19 mouse cellular contexts compared by ENCODE assay signal in genomic region chr1:184275877-184276276, GRCm38 (mm10).
DNase-seq lines count a peak whose midpoint lies in the region; ATAC-seq and TF ChIP-seq lines count a peak whose summit lies in the region.
"Had no signal": no experiment of that assay in that cellular context is flagged by ENCODE, and none has a peak within 500 bp of the region (broad histone marks: within the 10 kb centered on the region; RNA-seq: fewer than 3 reads in every experiment).

No protein-coding gene starts in this region.

- no peaks in the 10 kb centered on the region for H3K4me1 ChIP-seq in kidney, adult 2 months (ENCODE audit: control insufficient read depth, insufficient read depth, low read length)
- H3K4me1 ChIP-seq in lung, postnatal 0 days (ENCODE audit: insufficient read depth, low read depth, low read length): no peaks in the 10 kb centered on the region
- H3K4me1 ChIP-seq in intestine, postnatal 0 days (replicated peaks; ENCODE audit: control insufficient read depth, insufficient read depth, low read length): peaks cover 3% of the 10 kb centered on the region; the same call in 1 of the 2 replicates
- H3K4me1 ChIP-seq: neural tube, embryonic 12.5 days had no signal

- no peaks in the 10 kb centered on the region for H3K9me3 ChIP-seq in lung, postnatal 0 days (ENCODE audit: low read length)
- H3K9me3 ChIP-seq in intestine, postnatal 0 days (ENCODE audit: control insufficient read depth): no peaks in the 10 kb centered on the region
- H3K9me3 ChIP-seq: heart, embryonic 13.5 days; neural tube, embryonic 12.5 days had no signal

- peak; percentile 88 for ATAC-seq in lung, postnatal 0 days
- ATAC-seq in intestine, postnatal 0 days: peak; percentile 76
- ATAC-seq: forebrain, embryonic 14.5 days; hindbrain, postnatal 0 days had no signal

- H3K9ac ChIP-seq in lung, postnatal 0 days (replicated peaks; ENCODE audit: low read depth): no peak overlapping the region
- H3K9ac ChIP-seq in intestine, postnatal 0 days (ENCODE audit: low read depth, low read length): no peak overlapping the region
- H3K9ac ChIP-seq: heart, embryonic 13.5 days; liver, embryonic 14.5 days; neural tube, embryonic 12.5 days had no signal

- TF ChIP-seq CTCF in kidney, adult 2 months (conservative IDR thresholded peaks at IDR 0.05; ENCODE audit: insufficient read depth, insufficient read length, low read depth, low read length): no peak
- TF ChIP-seq CTCF in lung, postnatal 0 days (IDR thresholded peaks at IDR 0.05): no peak
- TF ChIP-seq CTCF in intestine, postnatal 0 days (IDR thresholded peaks at IDR 0.05; ENCODE audit: low read depth): no peak

- no peaks in the 10 kb centered on the region for H3K36me3 ChIP-seq in kidney, adult 2 months (ENCODE audit: control insufficient read depth, insufficient read depth, low read length)
- H3K36me3 ChIP-seq in lung, postnatal 0 days (ENCODE audit: insufficient read depth, low read length): no peaks in the 10 kb centered on the region
- no peaks in the 10 kb centered on the region for H3K36me3 ChIP-seq in intestine, postnatal 0 days (ENCODE audit: control insufficient read depth, insufficient read depth)
- H3K36me3 ChIP-seq: G1E; heart, embryonic 13.5 days; neural tube, embryonic 12.5 days had no signal

- H3K4me2 ChIP-seq in lung, postnatal 0 days (replicated peaks; ENCODE audit: low read depth, low read length): no peak overlapping the region
- no peak overlapping the region for H3K4me2 ChIP-seq in intestine, postnatal 0 days (replicated peaks; ENCODE audit: low read depth)
- H3K4me2 ChIP-seq: heart, embryonic 13.5 days; neural tube, embryonic 12.5 days had no signal

- DNase-seq in kidney, adult 2 months: peak; percentile 19
- no peak for DNase-seq in kidney, postnatal 10 days
- peak; percentile 82 for DNase-seq in lung, postnatal 0 days (ENCODE audit: low spot score)
- no peak for DNase-seq in lung, postnatal 4 days
- no peak for DNase-seq in ovary, postnatal 36 days (ENCODE audit: low spot score)
- no peak for DNase-seq in layer of hippocampus, adult 9-11 months
- DNase-seq: adrenal gland, postnatal 10 days; cerebellum, adult 2 months; layer of hippocampus, postnatal 36 days; lung, postnatal 14 days; thymus, postnatal 4 days had no signal

- H3K27ac ChIP-seq in kidney, adult 2 months (ENCODE audit: insufficient read depth, low read depth, low read length): no peak overlapping the region
- H3K27ac ChIP-seq in lung, postnatal 0 days (ENCODE audit: low read length): no peak overlapping the region
- no peak overlapping the region; the same call in 1 of the 2 replicates for H3K27ac ChIP-seq in intestine, postnatal 0 days (ENCODE audit: low read depth, low read length)
- H3K27ac ChIP-seq: heart, embryonic 13.5 days; hindbrain, postnatal 0 days; liver, embryonic 14.5 days; neural tube, embryonic 12.5 days had no signal

- H3K27me3 ChIP-seq in kidney, adult 2 months (replicated peaks; ENCODE audit: control insufficient read depth, insufficient read depth, low read length): no peaks in the 10 kb centered on the region
- no peaks in the 10 kb centered on the region for H3K27me3 ChIP-seq in lung, postnatal 0 days (replicated peaks; ENCODE audit: insufficient read depth, low read length)
- no peaks in the 10 kb centered on the region for H3K27me3 ChIP-seq in intestine, postnatal 0 days (replicated peaks; ENCODE audit: control insufficient read depth, insufficient read depth, low read length)
- H3K27me3 ChIP-seq: neural tube, embryonic 12.5 days had no signal

- no peak overlapping the region for H3K4me3 ChIP-seq in kidney, adult 2 months (ENCODE audit: insufficient read depth, low read depth, low read length)
- no peak overlapping the region for H3K4me3 ChIP-seq in lung, postnatal 0 days (ENCODE audit: low read depth, low read length)
- no peak overlapping the region for H3K4me3 ChIP-seq in intestine, postnatal 0 days (ENCODE audit: low read depth, low read length)
- H3K4me3 ChIP-seq: erythroblast, embryonic 14.5 days; heart, embryonic 13.5 days; neural tube, embryonic 12.5 days had no signal

- no peak for TF ChIP-seq POLR2A in kidney, adult 2 months (IDR thresholded peaks at IDR 0.05; ENCODE audit: low read depth, low read length)

- peak; percentile 99 for TF ChIP-seq EP300 in lung, postnatal 0 days (IDR thresholded peaks at IDR 0.05)

- WGBS in kidney, adult 2 months: 57% methylated on average over 9 of the region's 9 CpGs
- 42% methylated on average over 9 of the region's 9 CpGs for WGBS in lung, postnatal 0 days
- WGBS in intestine, postnatal 0 days: 33% methylated on average over 9 of the region's 9 CpGs

Comparison
In these comparisons a context has a peak if more than half of its experiments do, and no peak if none do; other contexts are left out.
1. DNase-seq: peak in kidney, adult 2 months (single experiment) and lung, postnatal 0 days (single experiment); none in kidney, postnatal 10 days (single experiment), lung, postnatal 4 days (0 of 2), ovary, postnatal 36 days (single experiment) and layer of hippocampus, adult 9-11 months (single experiment).